Mouse (Mus musculus): ENCODE results near the gene Hcrtr2. TPM values are rescaled to one million over a fixed set of nuclear protein-coding genes. Genes with fewer than 3 reads are reported as not detected.

Hcrtr2 gene
- polyA plus RNA-seq, 1 experiment from 2014 or later = 0.04 TPM

DNA sequence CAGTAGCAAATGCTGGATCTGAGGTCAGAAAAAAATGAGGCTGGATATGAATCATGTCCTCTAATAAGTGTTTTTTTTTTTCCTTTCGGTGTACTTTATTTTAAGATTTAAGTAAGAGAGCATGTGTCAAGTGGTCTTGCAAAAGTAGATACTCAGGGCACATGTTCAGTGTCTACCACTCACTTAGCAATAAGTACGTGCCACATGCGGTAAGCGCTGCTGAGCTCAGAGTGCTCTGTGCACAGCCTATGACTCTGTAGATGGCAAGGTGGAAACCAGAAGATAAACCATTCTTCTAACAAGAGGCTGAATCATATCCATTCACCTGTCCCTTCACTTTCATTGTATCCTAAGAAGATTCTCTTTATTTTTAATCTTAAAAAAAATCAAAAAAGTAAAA lies 2.1 kb downstream of the Hcrtr2 start:
- ATAC-seq (replicated peaks; ENCODE audit: low FRiP score, low TSS enrichment, low read depth) (no peak), DNase-seq (ENCODE audit: low spot score) (no peak)
- 69% methylated on average over 4 of the region's 4 CpGs for WGBS
- no peak overlapping the region for H3K4me2 ChIP-seq (ENCODE audit: low read length)
- peaks cover 4% of the 10 kb centered on the region for H3K4me1 ChIP-seq (replicated peaks; ENCODE audit: control insufficient read depth, insufficient read depth, low read length)
- H3K27me3 ChIP-seq (replicated peaks; ENCODE audit: control insufficient read depth, insufficient read depth, low read length) = peaks cover 36% of the 10 kb centered on the region
- no peaks in the 10 kb centered on the region for H3K36me3 ChIP-seq (ENCODE audit: control insufficient read depth, insufficient read depth, low read length)
- no peak overlapping the region for H3K9ac ChIP-seq (ENCODE audit: low read length)
- no peak overlapping the region for H3K27ac ChIP-seq (ENCODE audit: low read depth)
- H3K4me3 ChIP-seq (ENCODE audit: low read depth, low read length) = no peak overlapping the region
- no peaks in the 10 kb centered on the region for H3K9me3 ChIP-seq (ENCODE audit: control insufficient read depth, low read length)

GRCm38 (mm10) chr9:76320755-76321154 lies 2.9 kb downstream of the Hcrtr2 start:
- Histone ChIP-seq H3K4me2 (ENCODE audit: low read length) (no peak overlapping the region), H3K4me3 (ENCODE audit: low read depth, low read length) (no peak overlapping the region), H3K27ac (ENCODE audit: low read depth) (no peak overlapping the region), H3K27me3 (replicated peaks; ENCODE audit: control insufficient read depth, insufficient read depth, low read length) (peaks cover 36% of the 10 kb centered on the region), H3K9ac (ENCODE audit: low read length) (no peak overlapping the region), H3K9me3 (ENCODE audit: control insufficient read depth, low read length) (no peaks in the 10 kb centered on the region), H3K4me1 (replicated peaks; ENCODE audit: control insufficient read depth, insufficient read depth, low read length) (peaks cover 4% of the 10 kb centered on the region), H3K36me3 (ENCODE audit: control insufficient read depth, insufficient read depth, low read length) (no peaks in the 10 kb centered on the region)
- DNase-seq (ENCODE audit: low spot score) (no peak), ATAC-seq (replicated peaks; ENCODE audit: low FRiP score, low TSS enrichment, low read depth) (no peak)
- WGBS = 77% methylated on average over 1 of the region's 1 CpGs

DNA sequence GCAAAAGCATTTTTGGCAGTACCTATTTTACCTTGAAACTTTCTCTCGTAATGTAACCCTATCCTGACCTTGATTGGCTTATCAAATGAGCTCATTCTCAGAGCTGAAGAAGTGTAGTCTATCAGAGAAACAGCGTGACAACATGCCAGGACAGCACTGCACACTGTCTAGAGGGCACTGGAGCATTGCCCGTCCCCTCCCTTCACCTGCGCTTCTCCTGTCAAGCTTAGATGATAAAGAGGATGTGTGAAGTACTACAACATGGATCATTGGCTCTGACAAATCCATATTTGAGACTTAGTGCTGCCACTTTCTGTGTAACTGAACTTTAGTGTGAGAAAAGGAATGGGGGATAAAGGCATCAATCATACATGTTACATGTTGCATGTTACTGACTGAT lies 5.4 kb downstream of the Hcrtr2 start:
- no peak overlapping the region for H3K4me2 ChIP-seq (ENCODE audit: low read length)
- peaks cover 23% of the 10 kb centered on the region for H3K27me3 ChIP-seq (replicated peaks; ENCODE audit: control insufficient read depth, insufficient read depth, low read length)
- DNase-seq (ENCODE audit: low spot score) = no peak
- no peak overlapping the region for H3K4me3 ChIP-seq (ENCODE audit: low read depth, low read length)
- H3K9ac ChIP-seq (ENCODE audit: low read length) = no peak overlapping the region
- no peak for ATAC-seq (replicated peaks; ENCODE audit: low FRiP score, low TSS enrichment, low read depth)
- H3K27ac ChIP-seq (ENCODE audit: low read depth) = no peak overlapping the region
- peaks cover 4% of the 10 kb centered on the region for H3K4me1 ChIP-seq (replicated peaks; ENCODE audit: control insufficient read depth, insufficient read depth, low read length)
- no peaks in the 10 kb centered on the region for H3K36me3 ChIP-seq (ENCODE audit: control insufficient read depth, insufficient read depth, low read length)
- WGBS = 74% methylated on average over 4 of the region's 4 CpGs
- no peaks in the 10 kb centered on the region for H3K9me3 ChIP-seq (ENCODE audit: control insufficient read depth, low read length)

DNA sequence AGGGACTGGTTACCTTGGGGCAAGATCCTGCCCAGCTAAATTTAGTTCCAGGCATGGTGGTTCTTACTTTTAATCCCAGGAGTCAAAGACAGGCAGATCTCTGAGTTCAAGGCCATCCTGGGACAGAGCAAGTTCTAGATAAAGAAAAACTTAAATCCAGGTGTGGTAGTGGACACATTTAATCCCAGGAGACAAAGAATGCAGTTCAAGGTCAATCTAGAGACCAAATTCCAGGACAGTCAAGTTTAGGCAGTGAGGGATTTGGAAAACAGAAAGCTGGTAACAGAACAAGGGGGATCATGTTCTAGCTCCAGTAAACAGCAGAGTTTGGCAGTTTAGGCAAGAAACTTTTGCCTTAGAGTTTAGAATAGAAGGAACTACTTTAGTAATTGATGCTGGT lies 8.6 kb downstream of the Hcrtr2 start:
- no peaks in the 10 kb centered on the region for H3K36me3 ChIP-seq (ENCODE audit: control insufficient read depth, insufficient read depth, low read length)
- no peak overlapping the region for H3K4me3 ChIP-seq (ENCODE audit: low read depth, low read length)
- no peak overlapping the region for H3K4me2 ChIP-seq (ENCODE audit: low read length)
- H3K4me1 ChIP-seq (replicated peaks; ENCODE audit: control insufficient read depth, insufficient read depth, low read length) = no peaks in the 10 kb centered on the region
- H3K9me3 ChIP-seq (ENCODE audit: control insufficient read depth, low read length) = no peaks in the 10 kb centered on the region
- H3K27ac ChIP-seq (ENCODE audit: low read depth) = no peak overlapping the region
- no peak for ATAC-seq (replicated peaks; ENCODE audit: low FRiP score, low TSS enrichment, low read depth)
- no peak for DNase-seq (ENCODE audit: low spot score)
- no peaks in the 10 kb centered on the region for H3K27me3 ChIP-seq (replicated peaks; ENCODE audit: control insufficient read depth, insufficient read depth, low read length)
- no peak overlapping the region for H3K9ac ChIP-seq (ENCODE audit: low read length)

DNA sequence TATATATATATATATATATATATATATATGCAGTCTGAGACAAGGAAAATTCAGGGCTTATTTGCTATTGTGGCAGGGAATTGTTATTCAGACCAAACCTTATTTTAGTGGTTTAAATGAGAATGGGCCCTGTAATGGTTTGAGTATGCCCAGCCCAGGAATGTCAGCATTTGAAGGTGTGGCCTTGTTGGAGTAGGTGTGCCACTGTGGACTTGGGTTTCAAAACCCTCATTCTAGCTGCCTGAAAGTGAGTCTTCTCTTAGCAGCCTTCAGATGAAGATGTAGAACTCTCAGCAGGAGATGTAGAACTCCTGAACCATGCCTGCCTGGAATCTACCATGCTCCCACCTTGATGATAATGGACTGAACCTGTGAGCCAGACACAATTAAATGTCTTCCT lies 9.7 kb downstream of the Hcrtr2 start:
- Histone ChIP-seq H3K36me3 (ENCODE audit: control insufficient read depth, insufficient read depth, low read length) (no peaks in the 10 kb centered on the region), H3K4me3 (ENCODE audit: low read depth, low read length) (no peak overlapping the region), H3K4me1 (replicated peaks; ENCODE audit: control insufficient read depth, insufficient read depth, low read length) (no peaks in the 10 kb centered on the region), H3K9ac (ENCODE audit: low read length) (no peak overlapping the region), H3K4me2 (ENCODE audit: low read length) (no peak overlapping the region), H3K9me3 (ENCODE audit: control insufficient read depth, low read length) (no peaks in the 10 kb centered on the region), H3K27me3 (replicated peaks; ENCODE audit: control insufficient read depth, insufficient read depth, low read length) (no peaks in the 10 kb centered on the region), H3K27ac (ENCODE audit: low read depth) (no peak overlapping the region)
- ATAC-seq (replicated peaks; ENCODE audit: low FRiP score, low TSS enrichment, low read depth) (no peak), DNase-seq (ENCODE audit: low spot score) (no peak)

- no peak overlapping the region for H3K27ac ChIP-seq (ENCODE audit: low read depth)
- no peak overlapping the region for H3K4me2 ChIP-seq (ENCODE audit: low read length)
- H3K4me1 ChIP-seq (replicated peaks; ENCODE audit: control insufficient read depth, insufficient read depth, low read length) = no peaks in the 10 kb centered on the region
- DNase-seq (ENCODE audit: low spot score) (no peak), ATAC-seq (replicated peaks; ENCODE audit: low FRiP score, low TSS enrichment, low read depth) (no peak)
- no peak overlapping the region for H3K9ac ChIP-seq (ENCODE audit: low read length)
- 57% methylated on average over 1 of the region's 1 CpGs for WGBS
- H3K27me3 ChIP-seq (replicated peaks; ENCODE audit: control insufficient read depth, insufficient read depth, low read length) = no peaks in the 10 kb centered on the region
- no peaks in the 10 kb centered on the region for H3K36me3 ChIP-seq (ENCODE audit: control insufficient read depth, insufficient read depth, low read length)
- H3K4me3 ChIP-seq (ENCODE audit: low read depth, low read length) = no peak overlapping the region
- no peaks in the 10 kb centered on the region for H3K9me3 ChIP-seq (ENCODE audit: control insufficient read depth, low read length)
Observed at GRCm38 (mm10) chr9:76312221-76312620, 11.4 kb downstream of the Hcrtr2 start.

DNA sequence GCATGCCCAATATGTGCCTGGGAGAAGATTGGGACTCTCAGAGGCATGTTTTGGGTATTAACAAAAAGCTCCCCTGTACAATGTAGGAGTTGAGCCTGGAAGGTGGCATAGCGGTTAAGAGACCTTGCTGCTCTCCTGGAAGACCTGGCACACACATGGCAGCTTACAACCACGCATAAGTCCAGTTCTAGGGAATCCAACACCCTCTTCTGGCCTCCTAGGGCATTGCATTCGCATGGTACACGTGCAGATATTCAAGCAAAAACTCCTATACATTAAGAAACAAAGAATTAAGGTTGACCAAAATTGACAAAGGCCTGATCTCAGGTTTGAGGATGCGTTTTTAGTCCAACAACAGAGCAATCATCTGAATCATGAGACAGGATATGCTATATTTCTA lies 32.3 kb downstream of the Hcrtr2 start:
- Histone ChIP-seq H3K36me3 (ENCODE audit: control insufficient read depth, insufficient read depth, low read length) (no peaks in the 10 kb centered on the region), H3K9me3 (ENCODE audit: control insufficient read depth, low read length) (no peaks in the 10 kb centered on the region), H3K9ac (ENCODE audit: low read length) (no peak overlapping the region), H3K4me1 (replicated peaks; ENCODE audit: control insufficient read depth, insufficient read depth, low read length) (no peaks in the 10 kb centered on the region), H3K27me3 (replicated peaks; ENCODE audit: control insufficient read depth, insufficient read depth, low read length) (no peaks in the 10 kb centered on the region), H3K4me3 (ENCODE audit: low read depth, low read length) (no peak overlapping the region), H3K27ac (ENCODE audit: low read depth) (no peak overlapping the region), H3K4me2 (ENCODE audit: low read length) (no peak overlapping the region)
- 79% methylated on average over 5 of the region's 5 CpGs for WGBS
- ATAC-seq (replicated peaks; ENCODE audit: low FRiP score, low TSS enrichment, low read depth) (no peak), DNase-seq (ENCODE audit: low spot score) (no peak)

DNA sequence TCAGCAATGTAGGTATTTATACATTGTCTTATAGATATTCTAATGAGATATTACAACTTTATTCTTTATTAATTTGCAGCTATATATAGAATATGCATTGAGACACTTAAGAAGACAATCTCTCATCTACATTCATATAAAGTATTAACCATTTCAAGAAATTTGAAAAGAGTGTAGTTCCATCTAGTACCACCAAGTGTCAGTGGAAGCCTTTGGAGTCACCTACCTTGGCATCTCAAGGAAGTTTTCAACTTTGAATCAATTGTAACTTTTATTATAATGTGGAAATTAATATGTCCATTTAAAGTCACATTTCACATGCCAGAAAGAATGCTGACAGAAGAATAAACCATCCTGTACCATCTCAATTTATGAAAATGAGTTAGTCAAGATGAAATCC lies 52.8 kb downstream of the Hcrtr2 start:
- H3K4me3 ChIP-seq (ENCODE audit: low read depth, low read length) = no peak overlapping the region
- H3K9me3 ChIP-seq (ENCODE audit: control insufficient read depth, low read length) = no peaks in the 10 kb centered on the region
- DNase-seq (ENCODE audit: low spot score) (no peak), ATAC-seq (replicated peaks; ENCODE audit: low FRiP score, low TSS enrichment, low read depth) (no peak)
- H3K9ac ChIP-seq (ENCODE audit: low read length) = no peak overlapping the region
- H3K4me2 ChIP-seq (ENCODE audit: low read length) = no peak overlapping the region
- H3K4me1 ChIP-seq (replicated peaks; ENCODE audit: control insufficient read depth, insufficient read depth, low read length) = no peaks in the 10 kb centered on the region
- H3K36me3 ChIP-seq (ENCODE audit: control insufficient read depth, insufficient read depth, low read length) = no peaks in the 10 kb centered on the region
- no peak overlapping the region for H3K27ac ChIP-seq (ENCODE audit: low read depth)
- H3K27me3 ChIP-seq (replicated peaks; ENCODE audit: control insufficient read depth, insufficient read depth, low read length) = no peaks in the 10 kb centered on the region

DNA sequence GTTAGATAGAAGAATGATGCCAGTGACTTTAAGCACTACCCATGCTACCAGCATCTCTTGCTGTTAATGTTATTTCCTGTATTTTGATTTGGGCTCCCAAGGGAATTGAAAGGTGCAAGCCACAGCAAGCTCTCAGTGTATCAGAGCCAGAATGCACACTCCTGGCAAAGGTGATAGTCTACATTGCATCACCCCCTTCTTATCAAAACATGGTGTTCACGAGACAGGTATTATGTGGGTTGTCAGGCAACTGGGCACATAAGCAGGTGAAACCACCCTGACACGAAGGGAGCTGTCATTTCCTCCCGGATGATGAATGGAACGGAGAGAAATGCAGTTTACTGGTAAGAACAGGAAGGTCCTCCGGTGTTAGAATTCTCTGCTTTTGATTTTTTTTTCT lies 65.9 kb downstream of the Hcrtr2 start:
- Histone ChIP-seq H3K27me3 (replicated peaks; ENCODE audit: control insufficient read depth, insufficient read depth, low read length) (no peaks in the 10 kb centered on the region), H3K4me1 (replicated peaks; ENCODE audit: control insufficient read depth, insufficient read depth, low read length) (no peaks in the 10 kb centered on the region), H3K4me2 (ENCODE audit: low read length) (no peak overlapping the region), H3K27ac (ENCODE audit: low read depth) (no peak overlapping the region), H3K9me3 (ENCODE audit: control insufficient read depth, low read length) (no peaks in the 10 kb centered on the region), H3K9ac (ENCODE audit: low read length) (no peak overlapping the region), H3K4me3 (ENCODE audit: low read depth, low read length) (no peak overlapping the region), H3K36me3 (ENCODE audit: control insufficient read depth, insufficient read depth, low read length) (no peaks in the 10 kb centered on the region)
- no peak for DNase-seq (ENCODE audit: low spot score)
- WGBS = 76% methylated on average over 5 of the region's 5 CpGs
- ATAC-seq (replicated peaks; ENCODE audit: low FRiP score, low TSS enrichment, low read depth) = no peak
